Comparison of ENCODE assay signal across 8 mouse cellular contexts in the genomic region with DNA sequence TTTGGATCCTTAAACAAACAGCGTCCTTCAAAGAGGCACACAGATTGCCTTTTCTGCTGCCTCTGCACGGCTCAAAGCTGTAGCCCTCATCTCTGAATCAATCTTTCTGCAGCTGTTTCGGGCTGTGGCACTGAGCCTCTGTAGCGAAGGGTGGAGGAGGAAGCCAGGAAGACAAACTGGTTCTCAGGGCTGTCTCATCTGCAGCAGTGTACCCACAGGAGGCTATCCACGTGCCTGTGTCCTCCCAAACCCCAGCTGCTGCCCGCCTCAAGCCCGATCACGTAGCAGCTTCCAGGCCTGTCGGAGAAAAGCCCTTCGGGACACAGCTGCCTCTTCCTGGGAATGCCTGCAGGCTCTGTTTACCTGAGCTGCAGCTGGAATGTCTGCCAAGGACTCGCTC.
DNase-seq lines count a peak whose midpoint lies in the region; ATAC-seq and TF ChIP-seq lines count a peak whose summit lies in the region.

No protein-coding gene starts in this region.

- peak overlapping the region; percentile 67 for H3K9ac ChIP-seq in heart, embryonic 12.5 days
- H3K9ac ChIP-seq in midbrain, embryonic 16.5 days (ENCODE audit: low read depth, low read length), result peak overlapping the region; percentile 57; the same call in 1 of the 2 replicates

- no peak for TF ChIP-seq POLR2A in thymus, adult 2 months (IDR thresholded peaks at IDR 0.05; ENCODE audit: control insufficient read depth, extremely low read depth, insufficient read depth, low read length, poor library complexity)

- peaks cover 20% of the 10 kb centered on the region for H3K4me1 ChIP-seq in forebrain, embryonic 10.5 days
- peaks cover 34% of the 10 kb centered on the region for H3K4me1 ChIP-seq in heart, embryonic 12.5 days (replicated peaks)
- peaks cover 19% of the 10 kb centered on the region for H3K4me1 ChIP-seq in midbrain, embryonic 16.5 days (ENCODE audit: control insufficient read depth, insufficient read depth, low read length)
- peaks cover 10% of the 10 kb centered on the region for H3K4me1 ChIP-seq in thymus, adult 2 months (replicated peaks; ENCODE audit: control insufficient read depth, insufficient read depth, low read length)

- no peak for TF ChIP-seq CTCF in thymus, adult 2 months (IDR thresholded peaks at IDR 0.05; ENCODE audit: borderline replicate concordance, control insufficient read depth, extremely low read depth, insufficient read depth, low read length, poor library complexity)

- H3K4me3 ChIP-seq in forebrain, embryonic 10.5 days, result peak overlapping the region; percentile 11
- 0 out of 2 replicates have a peak overlapping the region, but pooled peaks have one; percentile 12 for H3K4me3 ChIP-seq in heart, embryonic 12.5 days
- H3K4me3 ChIP-seq in midbrain, embryonic 16.5 days (ENCODE audit: low read depth, low read length), result no peak overlapping the region; the same call in 1 of the 2 replicates
- no peak overlapping the region for H3K4me3 ChIP-seq in thymus, adult 2 months (ENCODE audit: control insufficient read depth, insufficient read depth, low read length)

- ATAC-seq in heart, embryonic 12.5 days (ENCODE audit: insufficient number of reproducible peaks, low FRiP score), result peak; percentile 68
- peak; percentile 66 for ATAC-seq in midbrain, embryonic 16.5 days

- H3K9me3 ChIP-seq in forebrain, embryonic 10.5 days, result no peaks in the 10 kb centered on the region
- H3K9me3 ChIP-seq in heart, embryonic 12.5 days (replicated peaks), result no peaks in the 10 kb centered on the region
- H3K9me3 ChIP-seq in midbrain, embryonic 16.5 days (replicated peaks; ENCODE audit: control insufficient read depth, low read length, poor library complexity, severe bottlenecking), result no peaks in the 10 kb centered on the region

- H3K27me3 ChIP-seq in forebrain, embryonic 10.5 days (ENCODE audit: poor library complexity, severe bottlenecking), result peaks cover 22% of the 10 kb centered on the region
- H3K27me3 ChIP-seq in heart, embryonic 12.5 days (replicated peaks), result no peaks in the 10 kb centered on the region
- H3K27me3 ChIP-seq in midbrain, embryonic 16.5 days (ENCODE audit: control insufficient read depth, insufficient read depth, low read depth, low read length), result no peaks in the 10 kb centered on the region
- H3K27me3 ChIP-seq in thymus, adult 2 months (ENCODE audit: control insufficient read depth, insufficient read depth, low read length), result no peaks in the 10 kb centered on the region

- H3K4me2 ChIP-seq in heart, embryonic 12.5 days, result peak overlapping the region; percentile 57
- peak overlapping the region; percentile 46 for H3K4me2 ChIP-seq in midbrain, embryonic 16.5 days (ENCODE audit: low read length)

- DNase-seq in adrenal gland, postnatal 14 days, result peak; percentile 52
- no peak for DNase-seq in forebrain, embryonic 10.5 days (ENCODE audit: extremely low spot score, low spot score)
- DNase-seq in kidney, adult 9 months, result peak; percentile 26
- DNase-seq in liver, result peak; percentile 23
- peak; percentile 60 for DNase-seq in thymus, adult 2 months
- no peak for DNase-seq in Muller cell, postnatal 12 days (ENCODE audit: inconsistent ontology term)

- H3K27ac ChIP-seq in forebrain, embryonic 10.5 days, result peak overlapping the region; percentile 57
- peak overlapping the region; percentile 86 for H3K27ac ChIP-seq in heart, embryonic 12.5 days (ENCODE audit: poor library complexity, severe bottlenecking)
- H3K27ac ChIP-seq in midbrain, embryonic 16.5 days (ENCODE audit: low read length), result peak overlapping the region; percentile 61
- peak overlapping the region; percentile 70 for H3K27ac ChIP-seq in thymus, adult 2 months (ENCODE audit: control insufficient read depth, insufficient read depth, low read length)

- WGBS in forebrain, embryonic 10.5 days, result 18% methylated on average over 11 of the region's 11 CpGs
- WGBS in heart, embryonic 12.5 days, result 17% methylated on average over 11 of the region's 11 CpGs
- WGBS in midbrain, embryonic 16.5 days, result 12% methylated on average over 11 of the region's 11 CpGs
- 9% methylated on average over 11 of the region's 11 CpGs for WGBS in thymus, adult 2 months

- no peaks in the 10 kb centered on the region for H3K36me3 ChIP-seq in forebrain, embryonic 10.5 days (replicated peaks)
- H3K36me3 ChIP-seq in heart, embryonic 12.5 days, result peaks cover 2% of the 10 kb centered on the region; the same call in 1 of the 2 replicates
- no peaks in the 10 kb centered on the region for H3K36me3 ChIP-seq in midbrain, embryonic 16.5 days (ENCODE audit: control insufficient read depth, insufficient read depth, low read length)
- no peaks in the 10 kb centered on the region for H3K36me3 ChIP-seq in thymus, adult 2 months (ENCODE audit: control insufficient read depth, insufficient read depth, low read length)

Comparison
In these comparisons a context has a peak if more than half of its experiments do, and no peak if none do; other contexts are left out.
1. DNase-seq: peak in adrenal gland, postnatal 14 days (single experiment), kidney, adult 9 months (single experiment), liver (single experiment) and thymus, adult 2 months (single experiment); none in forebrain, embryonic 10.5 days (single experiment) and Muller cell, postnatal 12 days (single experiment).
2. H3K4me3 ChIP-seq: peak in forebrain, embryonic 10.5 days (single experiment) and heart, embryonic 12.5 days (single experiment); none in midbrain, embryonic 16.5 days (single experiment) and thymus, adult 2 months (single experiment).
3. Peak in every context shown above with its lines, with median percentiles within 50 percentile points of each other: H3K27ac ChIP-seq.